Mouse (Mus musculus) kidney, adult 8-10 months (tissue): Measurements from ENCODE around the gene Prr30.
"Not testable (repeated sequence)": the region's sequence is repeated elsewhere in the genome, so short reads cannot be mapped to it uniquely, and the experiment has no call there.

Experiments used
- DNase-seq, 2 experiments: peaks; one replicate each; pipeline ENCODE4 v3.0.0; 2022

Gene Prr30

GRCm38 (mm10) chr14:101200230-101200629 lies at the start of gene Prr30:
Prr30 (minus strand) TSS chr14:101200330.
- DNase-seq, result no peak

- DNase-seq, result no peak
Measured at GRCm38 (mm10) chr14:101246793-101247192, 46.7 kb upstream of the Prr30 start.

GRCm38 (mm10) chr14:101245706-101246105 lies 45.6 kb upstream of the Prr30 start:
- no peak for DNase-seq

GRCm38 (mm10) chr14:101244441-101244840 lies 44.3 kb upstream of the Prr30 start:
- not testable (repeated sequence) for DNase-seq

- no peak for DNase-seq
Measured at GRCm38 (mm10) chr14:101237965-101238364, 37.8 kb upstream of the Prr30 start.

GRCm38 (mm10) chr14:101229068-101229467 lies 28.9 kb upstream of the Prr30 start:
- DNase-seq, result no peak

- DNase-seq, result no peak
Measured at GRCm38 (mm10) chr14:101222319-101222718, 22.2 kb upstream of the Prr30 start.

GRCm38 (mm10) chr14:101172258-101172657 lies 27.9 kb downstream of the Prr30 start:
- DNase-seq, result no peak
